Mouse (Mus musculus) embryo, embryonic 9.5 days (tissue): ENCODE measurements around the gene Nck2.

Source experiments
- DNase-seq: peaks from one replicate; pipeline ENCODE4 v3.0.0-alpha.2; 2017; ENCODE audit errors: extremely low spot score

Gene Nck2

DNA sequence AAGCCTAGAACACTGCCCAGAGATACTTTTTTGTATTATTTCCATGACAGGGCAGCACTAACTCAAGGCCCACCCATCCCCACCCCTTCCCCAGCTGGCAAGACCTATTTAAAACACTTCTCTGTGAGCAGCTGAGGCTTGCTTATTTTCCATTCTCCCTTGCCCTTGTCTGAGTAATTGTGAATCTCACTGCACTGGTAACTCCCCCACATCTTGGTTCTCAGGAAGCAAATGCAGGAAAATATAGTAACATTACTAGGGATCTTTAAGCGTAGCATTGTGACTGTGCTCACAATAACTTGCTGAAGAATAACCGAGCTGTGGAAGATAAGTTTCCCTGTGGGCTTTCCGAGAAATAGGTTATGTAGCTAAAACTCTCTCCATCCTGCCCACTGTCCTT lies 24.6 kb downstream of the Nck2 start:
- no peak for DNase-seq

DNA sequence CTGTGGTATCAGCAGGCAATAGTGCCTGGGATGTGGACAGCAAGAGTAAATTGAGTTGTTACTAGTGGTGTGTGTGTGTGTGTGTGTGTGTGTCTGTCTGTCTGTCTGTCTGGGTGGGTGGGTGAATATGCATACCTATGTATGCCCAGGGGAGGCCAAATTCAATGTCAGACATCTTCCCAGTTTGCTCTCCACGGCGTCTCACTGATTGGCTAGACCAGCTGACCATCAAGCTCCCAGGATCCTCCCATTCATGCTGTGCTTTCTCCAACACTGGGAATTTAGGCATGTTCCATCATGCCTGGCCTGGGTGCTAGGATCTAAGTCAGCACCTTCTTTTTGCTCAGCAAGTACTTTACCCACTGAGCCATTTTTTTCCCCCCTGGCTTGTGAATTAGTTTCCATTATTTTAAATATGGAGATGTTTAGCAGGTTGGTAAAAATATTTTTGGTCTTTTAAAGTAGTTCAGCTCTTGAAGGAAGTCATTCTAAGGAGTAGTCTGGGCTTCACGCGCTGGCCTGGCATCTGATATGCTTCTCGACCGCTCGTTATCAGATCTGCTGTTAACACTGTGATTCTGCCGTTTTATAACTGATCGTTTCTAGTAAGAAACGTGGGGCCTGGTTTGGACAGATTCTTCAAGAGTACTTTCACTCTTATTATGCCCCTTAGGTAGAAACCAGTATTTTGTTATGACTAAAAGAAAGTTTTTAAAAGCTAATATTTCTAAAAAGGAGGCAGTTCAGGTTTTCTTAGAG lies 26.2 kb downstream of the Nck2 start:
- no peak for DNase-seq

DNA sequence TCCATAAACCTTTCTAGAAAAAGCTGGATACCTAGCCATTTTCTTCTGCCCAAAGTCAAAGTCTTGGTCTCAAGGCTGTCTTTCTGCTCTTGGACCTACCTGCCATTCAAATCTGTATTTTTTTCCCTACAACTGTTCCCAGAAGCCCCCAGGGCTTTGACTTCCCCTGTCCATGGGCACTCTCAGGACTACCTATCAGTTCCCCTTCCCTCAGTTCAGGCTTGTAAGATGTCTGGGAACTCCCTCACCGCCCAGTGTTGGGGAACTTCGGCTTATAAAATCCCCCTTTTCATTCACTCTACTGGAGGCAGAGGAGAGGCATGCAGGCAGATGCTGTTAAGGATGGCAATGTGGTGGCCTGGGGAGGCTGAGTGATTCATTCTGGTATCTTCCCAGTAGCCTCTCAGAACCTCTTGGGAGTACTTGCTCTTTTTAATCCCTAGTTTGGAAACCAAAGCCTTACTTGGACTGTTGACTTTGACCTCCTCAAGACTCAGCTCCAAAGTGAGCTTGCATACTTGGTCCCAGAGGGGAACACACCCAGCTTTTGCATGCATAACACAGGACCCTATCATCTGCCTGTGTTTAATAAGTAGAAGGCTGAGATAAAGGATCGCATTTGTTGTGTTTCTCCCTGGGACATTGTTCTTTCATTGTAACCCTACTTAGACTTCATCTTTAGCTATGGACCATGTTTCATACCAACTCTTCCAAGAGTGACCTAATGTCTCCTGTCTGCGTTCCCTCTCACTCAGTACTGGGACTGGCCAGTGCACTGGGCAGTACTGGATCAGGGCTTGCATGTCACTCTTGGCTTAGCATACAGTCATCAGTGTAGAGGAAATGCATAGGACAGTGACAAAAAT lies 27.0 kb downstream of the Nck2 start:
- DNase-seq, result no peak

DNA sequence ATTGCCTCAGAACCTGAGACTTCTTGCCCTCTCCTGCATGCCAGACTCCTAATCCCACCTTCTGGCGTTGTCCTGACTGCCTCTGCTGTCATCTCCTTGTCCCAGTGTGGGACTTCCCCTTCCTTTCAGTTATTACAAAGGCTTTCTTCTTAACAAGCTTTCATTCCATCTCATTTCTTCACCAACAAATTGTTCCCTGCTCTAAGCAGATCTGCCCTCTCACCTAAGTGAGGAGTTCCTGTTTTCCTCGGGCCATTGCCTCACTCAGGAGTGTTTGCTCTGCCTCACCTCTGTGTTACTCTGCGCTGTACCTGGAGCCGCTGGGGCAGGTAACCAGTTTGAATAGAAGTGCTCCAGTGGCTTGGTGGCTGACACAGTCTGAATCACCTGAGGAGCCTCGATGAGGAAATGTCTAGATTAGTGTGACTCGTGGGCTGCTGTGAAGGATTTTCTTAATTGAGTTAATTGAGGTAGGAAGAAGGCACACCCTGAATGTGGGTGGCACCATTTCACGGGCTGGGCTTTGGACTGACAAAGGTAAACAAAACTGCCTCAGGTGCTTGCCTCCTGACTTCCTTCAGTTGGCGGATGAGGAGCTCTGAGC lies 27.8 kb downstream of the Nck2 start:
- no peak for DNase-seq

DNA sequence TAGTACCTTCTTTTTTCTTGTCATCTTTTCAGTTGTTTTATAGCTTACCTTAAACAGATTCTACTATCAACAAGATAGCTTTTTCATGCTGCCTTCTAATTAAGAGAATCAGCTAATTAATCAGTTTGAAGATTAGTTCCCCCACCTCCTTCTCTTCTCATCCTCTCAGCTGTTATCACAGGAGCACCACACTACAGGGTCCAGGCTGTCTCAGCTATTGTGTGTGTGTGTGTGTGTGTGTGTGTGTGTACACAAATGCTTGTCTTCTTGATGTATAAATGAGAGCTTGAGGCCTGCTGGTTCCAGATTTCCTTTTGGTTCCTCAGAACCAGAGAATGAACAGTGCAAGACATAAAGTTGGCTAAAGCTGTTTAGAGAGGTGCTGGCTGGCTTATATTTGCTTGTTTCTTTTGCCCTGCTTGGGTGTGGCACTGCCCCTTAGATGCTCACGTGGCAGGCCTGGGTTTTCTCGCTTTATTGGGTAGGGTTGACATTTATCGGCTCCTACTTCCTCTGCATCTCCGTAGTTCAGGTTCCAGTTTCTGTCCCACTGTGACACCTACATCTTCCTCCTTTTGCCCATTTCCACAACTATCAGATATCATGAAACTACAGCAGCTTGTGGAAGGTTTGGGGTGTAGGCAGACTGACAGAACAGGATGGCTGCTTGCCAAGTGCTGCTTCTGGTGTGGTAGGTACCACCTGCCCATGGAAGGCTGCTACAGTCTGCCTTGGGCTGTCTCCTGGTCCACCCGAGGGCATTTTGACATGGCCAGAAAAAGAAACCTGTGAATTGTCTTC lies 29.6 kb downstream of the Nck2 start:
- DNase-seq, result no peak

DNA sequence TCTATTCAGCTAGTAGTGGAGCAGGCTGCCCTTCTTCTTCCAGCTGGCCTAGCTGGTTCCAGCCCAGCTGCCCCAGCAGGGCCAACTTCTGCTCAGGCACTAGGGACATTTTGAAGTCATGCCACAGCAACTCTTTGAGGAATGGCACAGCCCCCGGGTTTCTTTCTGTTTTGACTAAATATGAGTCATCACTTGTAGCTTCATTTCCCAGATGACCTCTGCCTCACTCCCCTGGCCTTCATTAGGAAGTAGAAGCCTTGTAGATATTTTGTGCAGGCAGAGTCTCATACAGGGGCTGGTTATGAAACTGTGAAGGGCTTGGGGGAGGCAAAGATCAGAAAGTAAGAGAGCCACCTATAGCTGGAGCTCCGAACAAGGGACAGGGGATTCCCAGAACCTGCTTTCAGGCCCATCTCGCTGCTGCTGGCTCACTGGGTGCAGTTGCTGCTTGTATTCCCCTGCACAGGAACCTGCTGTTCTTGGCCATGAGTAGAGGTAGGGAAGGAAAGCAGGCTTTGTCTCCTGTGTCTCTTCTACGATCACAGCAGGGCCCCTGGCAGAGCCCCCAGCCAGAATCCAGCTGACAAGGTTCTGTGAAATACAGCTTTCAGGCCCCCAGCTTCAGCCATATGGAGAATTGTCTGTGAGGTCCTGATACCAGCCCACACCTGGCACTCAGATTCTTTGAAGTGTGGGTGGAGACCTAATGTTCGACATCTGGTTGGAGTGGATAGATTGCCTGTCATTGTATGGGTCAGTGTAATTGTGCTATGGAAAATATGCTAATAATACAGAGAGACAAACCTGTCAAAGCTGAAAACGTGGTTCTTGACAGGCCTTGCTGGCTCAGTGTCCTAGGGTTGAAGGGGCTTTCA lies 30.4 kb downstream of the Nck2 start:
- DNase-seq, result no peak

DNA sequence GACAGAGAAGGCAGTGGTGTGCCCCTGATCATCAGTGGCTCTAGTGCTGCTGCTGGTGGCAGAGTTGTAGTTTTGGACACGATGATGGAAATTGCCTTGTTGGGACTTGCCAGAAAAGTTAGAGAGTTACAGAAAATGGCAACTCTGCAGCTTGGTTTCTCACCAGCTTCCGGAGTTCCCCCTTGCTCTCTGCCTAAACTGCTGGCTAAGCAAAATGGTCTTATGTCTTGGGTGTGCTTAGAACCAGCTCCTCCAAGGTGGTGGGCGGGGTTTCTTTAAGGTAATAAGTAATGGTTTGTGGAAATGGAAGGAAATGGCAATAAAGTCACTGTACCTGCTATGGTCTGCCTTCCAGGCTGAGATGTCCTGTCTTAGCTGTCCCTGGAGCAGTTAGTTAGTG lies 33.6 kb downstream of the Nck2 start:
- DNase-seq, result no peak

DNA sequence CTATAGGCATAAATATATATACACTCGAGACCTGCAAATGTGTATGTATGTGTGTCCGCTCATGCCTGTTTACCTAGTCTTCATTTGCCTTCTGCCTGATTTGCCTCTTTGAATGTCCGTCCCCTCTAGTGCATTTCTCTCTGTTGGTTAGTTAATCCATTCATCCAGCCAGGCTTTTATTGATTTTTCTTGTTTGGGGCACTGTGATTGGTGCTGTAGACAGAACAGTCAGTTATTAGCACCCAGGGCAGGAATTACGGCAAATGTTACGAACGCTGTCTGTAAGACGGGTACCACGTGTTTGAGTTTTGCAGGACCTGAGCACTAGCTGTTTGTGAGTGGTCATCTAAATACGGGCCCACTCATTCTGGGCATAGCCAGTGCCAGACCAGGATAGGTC lies 40.8 kb downstream of the Nck2 start:
- no peak for DNase-seq

DNA sequence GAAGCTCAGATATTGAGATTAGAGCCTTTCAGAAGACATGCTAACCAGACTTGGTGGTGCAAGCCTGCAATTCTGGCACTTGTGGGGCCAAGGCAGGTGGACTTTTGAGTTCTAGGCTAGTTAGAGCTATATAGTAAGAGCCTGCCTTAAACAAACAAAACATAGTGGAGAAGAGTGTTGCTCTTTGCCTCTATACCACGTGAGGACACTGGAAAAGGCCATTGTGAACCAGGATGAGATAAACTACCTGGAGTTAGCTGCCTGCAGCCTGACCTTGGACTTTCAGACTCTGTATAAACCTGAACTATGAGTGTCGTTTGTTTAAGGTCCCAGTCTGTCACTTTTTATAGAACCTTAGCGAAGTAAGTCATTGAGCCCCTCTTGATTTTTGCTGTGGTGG lies 42.1 kb downstream of the Nck2 start:
- DNase-seq, result no peak

DNA sequence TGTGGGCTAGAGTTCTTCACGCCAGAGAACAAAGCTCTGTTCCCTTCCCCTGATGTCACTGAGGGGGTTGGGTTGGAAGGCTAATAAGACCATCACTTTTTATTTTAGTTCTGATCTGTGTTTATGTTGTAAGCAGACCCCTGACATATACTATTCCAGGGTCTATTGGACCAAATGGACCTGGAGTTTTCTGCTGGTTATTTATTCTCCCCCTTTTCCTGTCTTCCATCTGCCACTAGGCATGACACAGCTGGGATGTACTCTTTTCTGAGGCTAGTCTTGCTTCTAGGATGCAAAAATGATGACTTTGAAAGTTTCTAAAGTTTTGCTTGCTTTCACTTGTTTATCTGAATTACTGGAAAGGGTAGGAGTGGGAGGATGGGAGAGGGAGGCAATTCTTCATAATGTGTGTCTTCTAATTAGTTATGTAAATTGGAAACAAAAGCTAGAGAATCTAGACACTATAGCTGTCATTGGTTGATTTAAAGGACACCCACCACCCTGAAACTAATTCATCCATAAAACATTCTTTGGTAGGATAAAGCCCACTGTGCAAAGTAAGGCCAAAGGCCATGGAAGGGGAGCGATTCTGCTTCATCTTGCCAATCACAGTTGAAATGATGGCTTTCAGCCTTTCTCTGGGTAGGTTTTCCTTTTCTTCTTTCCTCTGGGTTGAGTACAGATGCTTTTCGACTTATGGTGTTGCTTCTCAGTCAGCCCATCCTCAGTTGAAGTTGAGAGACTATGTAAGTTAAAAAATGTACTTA lies 42.8 kb downstream of the Nck2 start:
- DNase-seq, result no peak

DNA sequence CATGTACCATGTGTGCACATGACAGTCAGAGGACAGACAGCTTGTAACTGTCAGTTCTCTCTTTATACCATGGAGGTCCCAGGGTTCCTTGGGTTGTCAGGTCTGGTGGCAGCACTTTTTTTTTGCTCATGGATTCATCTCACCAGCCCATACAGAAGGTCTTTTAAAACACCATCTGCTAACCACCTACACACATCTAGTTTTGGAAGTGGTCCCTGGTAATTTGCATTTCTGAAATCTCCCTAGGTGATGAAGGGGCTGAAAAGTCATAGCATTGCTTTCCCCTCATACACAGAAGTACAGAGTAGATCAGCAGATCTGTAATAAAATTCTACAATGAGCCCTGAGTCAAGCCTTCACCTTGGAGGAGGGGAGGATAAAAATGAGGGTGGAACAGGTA lies 44.9 kb downstream of the Nck2 start:
- DNase-seq, result no peak

DNA sequence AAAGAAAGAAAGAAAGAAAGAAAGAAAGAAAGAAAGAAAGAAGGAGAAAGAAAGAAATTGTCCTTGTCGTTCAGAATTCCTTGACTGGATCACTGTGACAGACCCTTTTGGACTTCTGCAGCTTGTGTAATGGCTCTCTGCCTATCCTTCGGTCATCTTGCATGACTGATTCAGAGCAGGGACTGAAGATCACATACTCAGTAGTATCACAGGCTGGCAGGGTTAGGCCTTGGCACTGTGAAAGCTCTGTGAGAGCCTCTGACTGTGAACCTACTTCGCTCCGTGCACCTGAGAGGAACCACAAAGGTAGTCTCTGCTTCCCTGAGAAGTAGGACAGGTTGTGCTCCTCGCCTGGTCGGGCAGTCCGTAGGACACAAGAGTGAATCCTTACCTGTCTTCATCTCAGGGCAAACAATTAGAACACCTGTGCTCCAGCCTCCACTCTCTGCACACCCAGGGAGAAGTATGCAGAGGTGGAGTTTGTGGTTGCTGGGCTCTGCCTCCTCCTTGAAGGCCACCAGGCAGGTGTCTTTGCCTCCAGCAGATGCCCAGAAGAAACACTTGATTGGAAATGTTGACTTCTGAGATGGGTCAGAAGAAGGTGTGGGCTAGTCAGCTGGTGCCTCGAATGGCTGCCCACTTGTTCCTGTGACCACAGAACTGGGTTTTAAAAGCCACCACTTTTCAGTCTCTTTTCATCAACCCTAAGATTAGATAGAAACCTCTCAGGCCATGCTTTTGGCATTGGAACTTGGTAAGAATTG lies 47.3 kb downstream of the Nck2 start:
- no peak for DNase-seq

DNA sequence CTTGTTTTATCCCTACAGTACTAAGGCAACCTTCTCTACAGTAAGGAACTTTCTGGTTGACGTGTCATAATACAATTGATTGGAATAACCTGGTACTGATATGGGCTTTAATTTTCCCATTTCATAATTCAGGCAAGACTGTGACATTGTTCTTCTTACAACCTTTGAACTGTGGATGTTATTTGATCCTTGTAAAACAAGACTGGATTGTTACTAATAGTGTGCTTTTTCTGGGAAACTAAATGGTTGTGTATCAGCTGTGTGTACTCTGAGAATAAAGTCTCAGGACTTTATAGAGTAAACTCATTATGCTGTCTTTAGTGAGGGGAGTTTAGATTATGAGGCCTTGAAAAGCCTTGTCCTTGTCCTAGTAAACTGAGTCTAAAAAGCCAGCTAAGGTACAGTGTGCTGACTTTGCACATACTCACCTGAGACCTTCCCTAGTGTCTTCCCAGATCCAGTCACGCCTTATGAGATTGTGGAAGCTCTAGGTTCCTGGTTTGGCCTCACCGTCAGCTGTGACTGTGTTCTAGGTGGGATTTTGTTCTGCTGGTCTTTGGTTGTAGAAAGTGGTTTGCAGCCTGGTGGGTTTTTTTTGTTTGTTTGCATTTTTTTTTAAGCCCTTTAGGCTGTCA lies 48.5 kb downstream of the Nck2 start:
- DNase-seq, result no peak

DNA sequence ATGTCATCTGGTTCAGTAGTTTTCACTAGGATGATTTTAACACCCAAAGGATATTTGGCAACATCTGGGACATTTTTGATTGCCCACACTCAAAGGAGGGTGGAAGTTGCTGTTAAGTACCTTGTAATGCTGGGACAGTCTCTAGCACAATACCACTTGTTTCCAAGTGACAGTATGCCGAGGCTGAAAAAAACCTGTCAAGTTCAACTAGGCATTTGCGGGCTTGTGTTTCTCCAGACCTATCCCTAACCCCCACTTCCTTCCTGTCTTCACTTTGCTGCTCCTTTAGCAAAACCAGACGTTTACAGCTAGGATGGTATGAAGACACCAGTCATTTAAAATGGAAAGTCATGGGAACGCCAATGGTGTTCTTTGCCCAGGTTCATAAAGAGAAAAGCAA lies 51.7 kb downstream of the Nck2 start:
- DNase-seq, result no peak

DNA sequence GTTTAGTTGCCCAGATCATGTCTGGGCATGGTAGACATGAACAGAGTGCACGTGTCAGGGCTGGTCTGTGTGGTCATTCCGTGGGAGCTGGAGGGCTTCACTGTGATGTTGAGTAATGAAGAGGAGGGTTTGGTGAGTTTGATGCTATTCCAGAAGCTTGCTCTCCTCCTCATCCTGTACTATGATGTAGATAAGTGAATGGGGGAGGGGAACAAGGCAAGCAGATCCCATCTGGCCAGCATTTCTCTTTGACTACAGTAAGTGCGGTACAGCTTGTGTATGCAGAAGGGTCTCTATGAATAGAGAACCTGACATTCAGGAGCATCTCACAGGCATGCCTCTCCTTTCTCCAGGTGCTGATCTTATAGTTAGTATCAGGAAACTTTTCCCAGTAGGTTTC lies 52.6 kb downstream of the Nck2 start:
- no peak for DNase-seq

DNA sequence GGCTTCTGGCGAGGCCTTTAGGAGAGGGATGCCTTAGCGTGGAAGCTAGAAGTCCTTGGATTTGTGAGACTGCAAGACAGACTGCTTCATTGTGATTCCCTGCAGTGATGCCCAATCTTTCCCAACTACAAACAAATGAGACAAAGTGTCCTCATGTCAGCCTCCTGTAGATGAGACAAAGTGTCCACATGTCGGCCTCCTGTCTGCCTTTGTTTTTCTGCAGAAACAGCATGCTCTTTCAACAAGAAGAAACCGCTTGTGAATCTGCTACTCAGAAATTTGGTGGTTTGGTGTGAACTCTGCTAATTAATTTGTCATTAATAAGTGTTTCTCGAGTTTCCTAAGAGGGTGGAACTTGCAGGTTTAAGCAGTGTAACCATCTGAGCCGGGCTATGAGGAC lies 53.6 kb downstream of the Nck2 start:
- DNase-seq, result no peak

DNA sequence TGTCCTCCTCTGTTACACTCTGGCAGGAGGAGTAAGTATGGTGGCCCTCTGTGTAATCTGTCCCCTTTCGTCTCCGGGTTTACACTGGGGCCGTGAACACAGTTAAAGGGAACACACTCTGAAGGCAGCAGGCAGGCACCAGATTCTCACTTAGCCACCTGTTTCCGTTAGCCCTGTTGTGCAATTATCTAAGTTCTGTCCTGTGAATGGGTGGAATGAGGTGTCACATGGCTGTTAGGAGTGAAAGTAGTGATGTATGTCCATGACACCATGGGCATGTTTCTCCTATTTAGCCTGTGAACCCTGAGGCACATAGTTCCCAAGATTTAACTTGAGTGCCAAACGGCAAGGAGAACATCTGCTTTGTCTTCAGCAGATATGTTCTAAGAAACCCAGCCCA lies 55.7 kb downstream of the Nck2 start:
- DNase-seq, result no peak

DNA sequence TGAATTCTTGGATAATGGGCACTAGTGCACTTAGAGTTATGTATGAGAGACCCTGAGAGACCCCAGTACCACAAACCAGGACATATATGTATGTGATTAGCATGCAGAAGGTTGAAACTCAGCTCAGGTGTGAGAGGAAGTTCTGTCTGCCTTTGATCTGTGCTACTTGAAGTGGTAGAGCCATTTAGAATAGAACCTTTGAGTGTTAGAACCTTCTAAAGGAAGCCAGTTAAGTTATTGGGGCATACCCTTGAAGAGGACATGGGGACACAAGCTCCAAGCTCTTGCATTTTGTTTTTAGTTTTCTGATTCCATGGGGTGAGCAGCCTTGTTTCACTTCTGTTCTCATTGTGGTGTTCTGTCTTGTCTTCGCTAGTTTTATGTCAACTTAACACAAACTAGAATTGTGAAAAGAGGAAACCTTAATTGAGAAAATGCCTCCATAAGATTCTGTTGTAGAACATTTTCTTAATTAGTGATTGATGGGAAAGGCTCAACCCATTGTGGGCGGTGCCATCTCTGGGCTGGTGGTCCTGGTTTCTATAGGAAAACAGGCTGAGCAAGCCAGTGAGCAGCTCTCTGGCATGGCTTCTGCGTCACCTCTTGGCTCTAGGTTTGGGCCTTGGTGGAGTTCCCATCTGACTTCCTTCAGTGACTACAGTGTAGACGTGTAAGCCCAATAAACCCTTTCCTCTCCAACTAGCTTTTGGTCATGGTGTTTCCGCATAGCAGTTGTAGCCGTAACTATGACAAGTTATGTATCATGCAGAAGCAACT lies 57.0 kb downstream of the Nck2 start:
- no peak for DNase-seq
